Mouse (Mus musculus) bone marrow macrophage, adult 2 months (primary cell): ENCODE measurements around the gene Traf7.

ENCODE experiments used
- CTCF ChIP-seq: IDR thresholded peaks from 2 replicates; pipeline ENCODE4 v1.5.1; 2012; ENCODE audit warnings: low read depth, mild to moderate bottlenecking, low read length, moderate library complexity
- POLR2A ChIP-seq: IDR thresholded peaks from 2 replicates; pipeline ENCODE4 v1.6.1; 2012; ENCODE audit warnings: mild to moderate bottlenecking, low read depth, low read length, borderline replicate concordance

- TF ChIP-seq POLR2A (no peak), CTCF (no peak)
Measured at GRCm38 (mm10) chr17:24520450-24520849, 7.3 kb downstream of the Traf7 start.
